Mouse (Mus musculus) liver, embryonic 16.5 days (tissue): ENCODE results near the gene Lce1a1. TPM values are rescaled to one million over a fixed set of nuclear protein-coding genes. Genes with fewer than 3 reads are reported as not detected.
"Not testable (repeated sequence)": the region's sequence is repeated elsewhere in the genome, so short reads cannot be mapped to it uniquely, and the experiment has no call there.

Experiments used
- ATAC-seq: fragments of 200-750 bp; cut with Nextera tagmentation; 2 replicates; pipeline ENCODE4 v1.8.0; 2017; ENCODE audit warnings: low read depth, mild to moderate bottlenecking, moderate number of reproducible peaks, moderate library complexity
- H3K27ac ChIP-seq: fragments of 300-500 bp; sonication (generic); 2 replicates; pipeline ENCODE4 v1.5.1; 2014; ENCODE audit warnings: mild to moderate bottlenecking, low read length
- H3K27me3 ChIP-seq: fragments of 300-500 bp; sonication (generic); 2 replicates; pipeline ENCODE4 v1.6.1; 2014; ENCODE audit warnings: low read depth, low read length, mixed read lengths; ENCODE audit not compliant: control insufficient read depth, insufficient read depth
- H3K36me3 ChIP-seq: fragments of 300-500 bp; sonication (generic); 2 replicates; pipeline ENCODE4 v1.6.1; 2014; ENCODE audit warnings: mild to moderate bottlenecking; ENCODE audit not compliant: control insufficient read depth, insufficient read depth
- H3K4me1 ChIP-seq: fragments of 300-500 bp; sonication (generic); 2 replicates; pipeline ENCODE4 v1.6.1; 2014; ENCODE audit warnings: low read depth, low read length, mixed read lengths; ENCODE audit not compliant: control insufficient read depth
- H3K4me2 ChIP-seq: fragments of 300-500 bp; sonication (generic); 2 replicates; pipeline ENCODE4 v1.6.1; 2014; ENCODE audit warnings: low read depth, low read length, mixed read lengths
- H3K4me3 ChIP-seq: fragments of 300-500 bp; sonication (generic); 2 replicates; pipeline ENCODE4 v1.5.1; 2014; ENCODE audit warnings: low read depth, mild to moderate bottlenecking, low read length
- H3K9ac ChIP-seq: fragments of 300-500 bp; sonication (generic); 2 replicates; pipeline ENCODE4 v1.6.1; 2014; ENCODE audit warnings: low read depth, low read length
- H3K9me3 ChIP-seq: fragments of 300-500 bp; sonication (generic); replicated peaks from 2 replicates; pipeline ENCODE4 v1.6.1; 2016; ENCODE audit warnings: low read length; ENCODE audit not compliant: control insufficient read depth
- WGBS: fragments of 180-500 bp; shearing (Covaris S2); extraction: QIAGEN DNeasy Blood & Tissue Kit; methylation state at CpG from one replicate; pipeline ENCODE4 v1.1.7; 2014; ENCODE audit not compliant: insufficient replicate concordance; 5-methylcytosine and 5-hydroxymethylcytosine counted together
- polyA plus RNA-seq: library from polyadenylated mRNA; unstranded; fragments of >200 nt; fragmentation: Nextera tagmentation; extraction: Ambion mirVana; gene quantifications from 2 replicates; pipeline ENCODE4 v1.2.1, GENCODE M21; 2015

Gene Lce1a1
- polyA plus RNA-seq: not detected in 2 replicates

- Histone ChIP-seq H3K27ac (no peak within 1 kb of the TSS), H3K27me3 (no peaks in the 10 kb centered on the region), H3K4me1 (no peaks in the 10 kb centered on the region), H3K36me3 (no peaks in the 10 kb centered on the region), H3K4me3 (no peak within 1 kb of the TSS), H3K4me2 (no peak within 1 kb of the TSS), H3K9me3 (no peaks in the 10 kb centered on the region), H3K9ac (no peak within 1 kb of the TSS)
- ATAC-seq: no peak
- WGBS: 52% methylated on average over 1 of the region's 1 CpGs
These were observed at the start of gene Lce1a1 for GRCm38 (mm10) chr3:92648207-92648606. Gene Lce1a1, minus strand, starts transcription at chr3:92648307.

- Histone ChIP-seq H3K4me2 (no peak overlapping the region), H3K4me3 (no peak overlapping the region), H3K27ac (no peak overlapping the region), H3K9ac (no peak overlapping the region), H3K36me3 (no peaks in the 10 kb centered on the region), H3K27me3 (no peaks in the 10 kb centered on the region), H3K4me1 (no peaks in the 10 kb centered on the region), H3K9me3 (no peaks in the 10 kb centered on the region)
- no peak for ATAC-seq
- WGBS: 9% methylated on average over 1 of the region's 1 CpGs
These were observed 46.5 kb upstream of the Lce1a1 start for GRCm38 (mm10) chr3:92694613-92695012.

- Histone ChIP-seq H3K4me2 (no peak overlapping the region), H3K27me3 (no peaks in the 10 kb centered on the region), H3K27ac (no peak overlapping the region), H3K36me3 (no peaks in the 10 kb centered on the region), H3K9ac (no peak overlapping the region), H3K9me3 (no peaks in the 10 kb centered on the region), H3K4me1 (no peaks in the 10 kb centered on the region), H3K4me3 (no peak overlapping the region)
- ATAC-seq: no peak
These were observed 43.6 kb upstream of the Lce1a1 start for GRCm38 (mm10) chr3:92691688-92692087.

GRCm38 (mm10) chr3:92689154-92689553, 41.0 kb upstream of the Lce1a1 start:
- not testable (repeated sequence) for H3K36me3 ChIP-seq, H3K4me2 ChIP-seq, H3K4me1 ChIP-seq, H3K9ac ChIP-seq, H3K9me3 ChIP-seq, H3K27me3 ChIP-seq, H3K27ac ChIP-seq, H3K4me3 ChIP-seq, ATAC-seq
- WGBS: 61% methylated on average over 16 of the region's 16 CpGs

- Histone ChIP-seq H3K9me3 (no peaks in the 10 kb centered on the region), H3K36me3 (no peaks in the 10 kb centered on the region), H3K9ac (no peak within 1 kb of the TSS), H3K4me3 (no peak within 1 kb of the TSS), H3K4me2 (no peak within 1 kb of the TSS), H3K27me3 (no peaks in the 10 kb centered on the region), H3K4me1 (no peaks in the 10 kb centered on the region), H3K27ac (no peak within 1 kb of the TSS)
- no peak for ATAC-seq
- 37% methylated on average over 2 of the region's 2 CpGs for WGBS
These were observed 39.0 kb upstream of the Lce1a1 start, which contains the start of gene Lce1d for GRCm38 (mm10) chr3:92687110-92687509. Gene Lce1d, minus strand, starts transcription at chr3:92687210.

GRCm38 (mm10) chr3:92678947-92679346, 30.8 kb upstream of the Lce1a1 start, which contains the start of gene Lce1c:
Gene Lce1c, plus strand, starts transcription at chr3:92679247.
- H3K9me3 ChIP-seq: no peaks in the 10 kb centered on the region
- no peak within 1 kb of the TSS for H3K4me2 ChIP-seq
- H3K9ac ChIP-seq: no peak within 1 kb of the TSS
- no peak within 1 kb of the TSS for H3K27ac ChIP-seq
- 64% methylated on average over 4 of the region's 4 CpGs for WGBS
- H3K4me3 ChIP-seq: no peak within 1 kb of the TSS
- no peaks in the 10 kb centered on the region for H3K4me1 ChIP-seq
- no peaks in the 10 kb centered on the region for H3K36me3 ChIP-seq
- no peaks in the 10 kb centered on the region for H3K27me3 ChIP-seq
- no peak for ATAC-seq

- Histone ChIP-seq H3K4me2 (no peak within 1 kb of the TSS), H3K9me3 (no peaks in the 10 kb centered on the region), H3K9ac (no peak within 1 kb of the TSS), H3K27me3 (no peaks in the 10 kb centered on the region), H3K4me3 (no peak within 1 kb of the TSS), H3K4me1 (no peaks in the 10 kb centered on the region), H3K36me3 (no peaks in the 10 kb centered on the region), H3K27ac (no peak within 1 kb of the TSS)
- no peak for ATAC-seq
These were observed 22.1 kb upstream of the Lce1a1 start, which contains the start of gene Lce1a2 for GRCm38 (mm10) chr3:92670215-92670614. Gene Lce1a2, minus strand, starts transcription at chr3:92670315.

GRCm38 (mm10) chr3:92656826-92657225, 8.7 kb upstream of the Lce1a1 start, which contains the start of gene Lce1b:
Gene Lce1b, minus strand, starts transcription at chr3:92656926.
- ATAC-seq: no peak
- Histone ChIP-seq H3K9ac (no peak within 1 kb of the TSS), H3K4me1 (no peaks in the 10 kb centered on the region), H3K36me3 (no peaks in the 10 kb centered on the region), H3K27me3 (no peaks in the 10 kb centered on the region), H3K4me3 (no peak within 1 kb of the TSS), H3K27ac (no peak within 1 kb of the TSS), H3K4me2 (no peak within 1 kb of the TSS), H3K9me3 (no peaks in the 10 kb centered on the region)

- Histone ChIP-seq H3K4me3 (no peak overlapping the region), H3K27me3 (no peaks in the 10 kb centered on the region), H3K9me3 (no peaks in the 10 kb centered on the region), H3K27ac (no peak overlapping the region), H3K9ac (no peak overlapping the region), H3K4me2 (no peak overlapping the region), H3K36me3 (no peaks in the 10 kb centered on the region), H3K4me1 (no peaks in the 10 kb centered on the region)
- WGBS: 77% methylated on average over 15 of the region's 15 CpGs
- no peak for ATAC-seq
These were observed 8.3 kb downstream of the Lce1a1 start for GRCm38 (mm10) chr3:92639854-92640253.

GRCm38 (mm10) chr3:92638653-92638991, 9.5 kb downstream of the Lce1a1 start:
- H3K4me3 ChIP-seq: no peak overlapping the region
- no peaks in the 10 kb centered on the region for H3K4me1 ChIP-seq
- H3K9me3 ChIP-seq: no peaks in the 10 kb centered on the region
- 55% methylated on average over 3 of the region's 3 CpGs for WGBS
- no peak for ATAC-seq
- H3K36me3 ChIP-seq: no peaks in the 10 kb centered on the region
- H3K27me3 ChIP-seq: no peaks in the 10 kb centered on the region
- H3K9ac ChIP-seq: no peak overlapping the region
- H3K27ac ChIP-seq: no peak overlapping the region
- no peak overlapping the region for H3K4me2 ChIP-seq
